Mouse (Mus musculus): ENCODE results near the gene Glrx5.

The Glrx5 gene

GRCm38 (mm10) chr12:105004956-105005714 is 27.4 kb upstream of the Glrx5 start:
- DNase-seq (ENCODE audit: low read depth) = no peak

GRCm38 (mm10) chr12:105005715-105005972 is 26.8 kb upstream of the Glrx5 start:
- DNase-seq (ENCODE audit: low read depth) = no peak

- no peak for DNase-seq (ENCODE audit: low read depth)
Observed at GRCm38 (mm10) chr12:105008150-105008549, 24.3 kb upstream of the Glrx5 start.

GRCm38 (mm10) chr12:105008752-105009178 is 23.7 kb upstream of the Glrx5 start:
- peak; percentile 86 for DNase-seq (ENCODE audit: low read depth)

- DNase-seq (ENCODE audit: low read depth) = no peak
Observed at GRCm38 (mm10) chr12:105009370-105010212, 22.9 kb upstream of the Glrx5 start, which contains the start of gene Syne3. Syne3 (minus strand) TSS chr12:105009809.

- no peak for DNase-seq (ENCODE audit: low read depth)
Observed at GRCm38 (mm10) chr12:105010213-105010790, 22.2 kb upstream of the Glrx5 start.

GRCm38 (mm10) chr12:105011589-105011988 is 20.9 kb upstream of the Glrx5 start:
- DNase-seq (ENCODE audit: low read depth) = no peak

GRCm38 (mm10) chr12:105012314-105012713 is 20.2 kb upstream of the Glrx5 start:
- DNase-seq (ENCODE audit: low read depth) = no peak

- peak; percentile 93 for DNase-seq (ENCODE audit: low read depth)
Observed at GRCm38 (mm10) chr12:105013065-105013464, 19.4 kb upstream of the Glrx5 start.

GRCm38 (mm10) chr12:105016199-105016598 is 16.3 kb upstream of the Glrx5 start:
- no peak for DNase-seq (ENCODE audit: low read depth)

GRCm38 (mm10) chr12:105016639-105017038 is 15.8 kb upstream of the Glrx5 start:
- DNase-seq (ENCODE audit: low read depth) = no peak

- DNase-seq (ENCODE audit: low read depth) = no peak
Observed at GRCm38 (mm10) chr12:105019359-105020219, 12.9 kb upstream of the Glrx5 start.

- DNase-seq (ENCODE audit: low read depth) = no peak
Observed at GRCm38 (mm10) chr12:105021441-105022069, 10.9 kb upstream of the Glrx5 start.

GRCm38 (mm10) chr12:105022141-105022540 is 10.3 kb upstream of the Glrx5 start:
- no peak for DNase-seq (ENCODE audit: low read depth)

- DNase-seq (ENCODE audit: low read depth) = no peak
Observed at GRCm38 (mm10) chr12:105022776-105023175, 9.7 kb upstream of the Glrx5 start.

GRCm38 (mm10) chr12:105025271-105025946 is 7.1 kb upstream of the Glrx5 start:
- no peak for DNase-seq (ENCODE audit: low read depth)

GRCm38 (mm10) chr12:105025947-105026586 is 6.4 kb upstream of the Glrx5 start:
- DNase-seq (ENCODE audit: low read depth) = no peak

- DNase-seq (ENCODE audit: low read depth) = no peak
Observed at GRCm38 (mm10) chr12:105027323-105027991, 5.0 kb upstream of the Glrx5 start.

GRCm38 (mm10) chr12:105029890-105030289 is 2.6 kb upstream of the Glrx5 start:
- DNase-seq (ENCODE audit: low read depth) = no peak
